Mouse (Mus musculus): ENCODE results near the gene Vmn2r124. TPM values are rescaled to one million over a fixed set of nuclear protein-coding genes. Genes with fewer than 3 reads are reported as not detected.

The Vmn2r124 gene
- polyA plus RNA-seq (2017; shearing (Covaris generic)) = 0.14 TPM

GRCm38 (mm10) chr17:18049124-18049523 lies at the start of gene Vmn2r124:
Vmn2r124 (plus strand) TSS chr17:18049424.

GRCm38 (mm10) chr17:18021433-18021832 lies 27.8 kb upstream of the Vmn2r124 start, which contains the start of gene Fpr-rs4:
Fpr-rs4 (plus strand) TSS chr17:18021733.

GRCm38 (mm10) chr17:18084716-18085115 lies 35.5 kb downstream of the Vmn2r124 start, which contains the start of gene Vmn2r91:
Vmn2r91 (plus strand) TSS chr17:18085016.

Other genes starting within 250 kb of the Vmn2r124 start
- 3.4 TPM for gene Spaca6, start 222.3 kb upstream of the Vmn2r124 start, polyA plus RNA-seq (2017; shearing (Covaris generic))
- gene Has1, start 194.2 kb upstream of the Vmn2r124 start, polyA plus RNA-seq (2017; shearing (Covaris generic)) = not detected
- not detected for gene Fpr1, start 165.5 kb upstream of the Vmn2r124 start, polyA plus RNA-seq (2017; shearing (Covaris generic))
- not detected for gene Fpr2, start 161.6 kb upstream of the Vmn2r124 start, polyA plus RNA-seq (2017; shearing (Covaris generic))
- not detected for gene Fpr3, start 161.6 kb upstream of the Vmn2r124 start, polyA plus RNA-seq (2017; shearing (Covaris generic))
- gene Fpr-rs4, start 27.7 kb upstream of the Vmn2r124 start, polyA plus RNA-seq (2017; shearing (Covaris generic)) = not detected
- not detected for gene Vmn2r91, start 35.6 kb downstream of the Vmn2r124 start, polyA plus RNA-seq (2017; shearing (Covaris generic))
- not detected for gene Vmn2r92, start 102.5 kb downstream of the Vmn2r124 start, polyA plus RNA-seq (2017; shearing (Covaris generic))
- not detected for gene Vmn2r94, start 228.3 kb downstream of the Vmn2r124 start, polyA plus RNA-seq (2017; shearing (Covaris generic))
- 0.17 TPM for gene Vmn2r93, start 248.7 kb downstream of the Vmn2r124 start, polyA plus RNA-seq (2017; shearing (Covaris generic))